Mouse (Mus musculus) brain, embryonic 14.5 days (tissue): ENCODE measurements around the gene Mettl7b.

ENCODE experiments used
- CTCF ChIP-seq: fragments of 200-500 bp; IDR thresholded peaks from 2 replicates; pipeline ENCODE4 v1.5.1; 2012; ENCODE audit warnings: inconsistent platforms, mild to moderate bottlenecking, moderate library complexity, borderline replicate concordance; ENCODE audit not compliant: insufficient read depth, insufficient read length; ENCODE audit errors: extremely low read depth
- POLR2A ChIP-seq: fragments of 200-500 bp; IDR thresholded peaks from 2 replicates; pipeline ENCODE4 v1.6.1; 2012; ENCODE audit warnings: mild to moderate bottlenecking, inconsistent platforms, borderline replicate concordance; ENCODE audit not compliant: poor library complexity, insufficient read depth, insufficient read length, severe bottlenecking; ENCODE audit errors: extremely low read depth

DNA sequence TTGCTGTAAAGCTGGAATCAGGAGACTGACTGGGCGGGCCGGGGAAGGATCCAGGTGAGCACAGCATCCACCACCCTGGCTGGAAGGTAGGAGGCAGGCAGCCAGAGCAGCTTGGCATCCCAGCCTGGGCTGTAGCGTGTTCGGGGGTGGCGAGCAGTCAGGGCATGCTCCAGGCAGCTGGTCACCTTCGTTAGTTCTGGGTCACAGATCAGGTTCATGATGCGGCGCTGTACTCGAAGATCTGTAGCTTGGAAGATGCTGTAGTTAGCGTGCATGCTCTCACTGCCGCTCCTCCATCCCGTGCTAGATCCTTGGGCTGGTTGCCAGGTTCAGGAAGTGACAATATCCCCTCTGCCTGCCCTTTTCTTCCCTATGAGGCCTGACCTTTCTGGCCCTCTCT is 47.1 kb downstream of the Mettl7b start:
- no peak for TF ChIP-seq CTCF
- no peak for TF ChIP-seq POLR2A
